Mouse (Mus musculus) heart, embryonic 10.5 days (tissue): Measurements from ENCODE around the gene Stfa2l1. TPM values are rescaled to one million over a fixed set of nuclear protein-coding genes. Genes with fewer than 3 reads are reported as not detected.

Experiments
- polyA plus RNA-seq: library from polyadenylated mRNA; unstranded; fragments of >200 nt; fragmentation: Nextera tagmentation; extraction: Ambion mirVana; gene quantifications from 2 replicates; pipeline ENCODE4 v1.2.1, GENCODE M21; 2016

Gene Stfa2l1
- polyA plus RNA-seq, 1 experiment from 2014 or later, result not detected

Other genes with a start within 250 kb of the Stfa2l1 start
- gene Parp9, start 218.3 kb upstream of the Stfa2l1 start, polyA plus RNA-seq, result 1.9 and 4.2 TPM in 2 replicates
- 2.0 and 2.9 TPM in 2 replicates for gene Dtx3l, start 217.7 kb upstream of the Stfa2l1 start, polyA plus RNA-seq
- 51.8 and 60.5 TPM in 2 replicates for gene Kpna1, start 178.1 kb upstream of the Stfa2l1 start, polyA plus RNA-seq
- 5.4 and 5.9 TPM in 2 replicates for gene Wdr5b, start 115.6 kb upstream of the Stfa2l1 start, polyA plus RNA-seq
- gene Fam162a, start 85.2 kb upstream of the Stfa2l1 start, polyA plus RNA-seq, result 619 and 675 TPM in 2 replicates
- gene Ccdc58, start 85.1 kb upstream of the Stfa2l1 start, polyA plus RNA-seq, result 101 and 102 TPM in 2 replicates
- not detected in 2 replicates for gene Csta1, start 25.6 kb upstream of the Stfa2l1 start, polyA plus RNA-seq
- gene Gm5483, start 27.4 kb downstream of the Stfa2l1 start, polyA plus RNA-seq, result not detected in 2 replicates
- gene Gm5416, start 53.6 kb downstream of the Stfa2l1 start, polyA plus RNA-seq, result not detected in 2 replicates
- not detected in 2 replicates for gene 2010005H15Rik, start 64.7 kb downstream of the Stfa2l1 start, polyA plus RNA-seq
- 0.25 TPM in 1 of 2 replicates, not detected in the other for gene Stfa1, start 120.1 kb downstream of the Stfa2l1 start, polyA plus RNA-seq
- not detected in 2 replicates for gene BC117090, start 177.5 kb downstream of the Stfa2l1 start, polyA plus RNA-seq
- gene BC100530, start 210.9 kb downstream of the Stfa2l1 start, polyA plus RNA-seq, result 0.23 and 0.60 TPM in 2 replicates